Comparison of ENCODE assay signal across 22 mouse cellular contexts in genomic region chr11:105921275-105921674, GRCm38 (mm10). TPM values are rescaled to one million over a fixed set of nuclear protein-coding genes. Genes with fewer than 3 reads are reported as not detected.
A peak's percentile ranks its signal among the peaks of the same experiment; 100 is the strongest.
DNase-seq lines count a peak whose midpoint lies in the region; ATAC-seq and TF ChIP-seq lines count a peak whose summit lies in the region.
"Had no signal": no experiment of that assay in that cellular context is flagged by ENCODE, and none has a peak within 500 bp of the region (broad histone marks: within the 10 kb centered on the region; RNA-seq: fewer than 3 reads in every experiment).

No protein-coding gene starts in this region.

- H3K36me3 ChIP-seq in MEL (ENCODE audit: control insufficient read depth in 1 of 2, insufficient read depth in 2 of 2, low read length in 2 of 2): peaks cover 0 to 6% of the 10 kb centered on the region in 2 experiments; a peak in 2 of 4 replicates
- no peaks in the 10 kb centered on the region; the same call in 1 of the 2 replicates for H3K36me3 ChIP-seq in liver, embryonic 15.5 days (replicated peaks)
- peaks cover 64% of the 10 kb centered on the region for H3K36me3 ChIP-seq in forebrain, postnatal 0 days (ENCODE audit: insufficient read depth)

- WGBS in liver, embryonic 15.5 days (ENCODE audit: insufficient replicate concordance): 44% methylated on average over 5 of the region's 5 CpGs
- WGBS in forebrain, postnatal 0 days: 92% methylated on average over 5 of the region's 5 CpGs

- H3K27me3 ChIP-seq in MEL (ENCODE audit: control insufficient read depth in 1 of 2, insufficient read depth in 2 of 2, low read length in 2 of 2): peaks cover under 1 to 7% of the 10 kb centered on the region in 2 experiments
- H3K27me3 ChIP-seq in liver, embryonic 15.5 days: no peaks in the 10 kb centered on the region
- H3K27me3 ChIP-seq in forebrain, postnatal 0 days (ENCODE audit: insufficient read depth, low read length): no peaks in the 10 kb centered on the region
- H3K27me3 ChIP-seq: embryonic facial prominence, embryonic 15.5 days; heart, embryonic 15.5 days; hindbrain, embryonic 13.5 days; Patski had no signal

- DNase-seq in MEL (ENCODE audit: low read depth, low spot score): peak; percentile 43
- DNase-seq in forebrain, postnatal 0 days: no peak
- no peak for DNase-seq in retina, embryonic 14.5 days (ENCODE audit: low spot score)
- DNase-seq in spleen, postnatal 4 days (ENCODE audit: low spot score in 2 of 2): no peak
- DNase-seq: adrenal gland, postnatal 14 days; cerebellum, adult 2 months; cerebellum, postnatal 14 days; embryo, embryonic 11 days; gastrocnemius, postnatal 14 days; heart, adult 2 months; heart, postnatal 14 days had no signal

- no peak overlapping the region for H3K27ac ChIP-seq in MEL (ENCODE audit: control insufficient read depth, low read depth, low read length)
- H3K27ac ChIP-seq in liver, embryonic 15.5 days (replicated peaks): no peak overlapping the region
- H3K27ac ChIP-seq in forebrain, postnatal 0 days (ENCODE audit: low read depth, low read length): no peak overlapping the region
- H3K27ac ChIP-seq: embryonic facial prominence, embryonic 15.5 days; heart, adult 2 months; heart, embryonic 15.5 days; hindbrain, embryonic 13.5 days had no signal

- no peaks in the 10 kb centered on the region for H3K79me2 ChIP-seq in MEL (ENCODE audit: control insufficient read depth, insufficient read depth, low read length, poor library complexity)

- H3K9me3 ChIP-seq in MEL (replicated peaks; ENCODE audit: insufficient read depth, low read length): no peaks in the 10 kb centered on the region
- H3K9me3 ChIP-seq in liver, embryonic 15.5 days (replicated peaks): no peaks in the 10 kb centered on the region
- H3K9me3 ChIP-seq in forebrain, postnatal 0 days (ENCODE audit: low read length): no peaks in the 10 kb centered on the region
- H3K9me3 ChIP-seq: embryonic facial prominence, embryonic 15.5 days; heart, embryonic 15.5 days; hindbrain, embryonic 13.5 days had no signal

- peak overlapping the region; percentile 32 for H3K4me2 ChIP-seq in liver, embryonic 15.5 days
- H3K4me2 ChIP-seq in forebrain, postnatal 0 days (ENCODE audit: low read depth): no peak overlapping the region
- H3K4me2 ChIP-seq: embryonic facial prominence, embryonic 15.5 days; heart, embryonic 11.5 days; heart, embryonic 15.5 days; hindbrain, embryonic 13.5 days had no signal

- peak; percentile 52 to 54 for TF ChIP-seq EP300 in MEL (IDR thresholded peaks at IDR 0.05; ENCODE audit: low read depth in 1 of 2, low read length in 2 of 2)

- ATAC-seq in erythroid progenitor cell, adult 5-6 weeks (replicated peaks; ENCODE audit: low FRiP score, poor library complexity, severe bottlenecking): 0 out of 2 replicates have a peak, but pooled peaks have one; percentile 44
- ATAC-seq in liver, embryonic 15.5 days (ENCODE audit: insufficient read depth): peak; percentile 84
- ATAC-seq in megakaryocyte-erythroid progenitor cell, adult 5-6 weeks (replicated peaks; ENCODE audit: low FRiP score, low TSS enrichment, poor library complexity, severe bottlenecking): peak; percentile 74
- no peak for ATAC-seq in forebrain, postnatal 0 days
- ATAC-seq: activated CD4-positive, CD25-positive, alpha-beta regulatory T cell, adult 4 months; forebrain, embryonic 16.5 days; Patski had no signal

- H3K4me1 ChIP-seq in MEL (ENCODE audit: control insufficient read depth in 1 of 2, insufficient read depth in 2 of 2, low read length in 2 of 2): peaks cover 0 to 26% of the 10 kb centered on the region in 2 experiments; a peak in 3 of 4 replicates
- peaks cover 31% of the 10 kb centered on the region for H3K4me1 ChIP-seq in liver, embryonic 15.5 days (replicated peaks)
- no peaks in the 10 kb centered on the region for H3K4me1 ChIP-seq in forebrain, postnatal 0 days (ENCODE audit: insufficient read depth)
- H3K4me1 ChIP-seq: embryonic facial prominence, embryonic 15.5 days; heart, embryonic 15.5 days; hindbrain, embryonic 13.5 days had no signal

- H3K4me3 ChIP-seq in MEL (ENCODE audit: control insufficient read depth in 1 of 2, insufficient read depth in 1 of 2, low read depth in 2 of 2, low read length in 2 of 2): no peak overlapping the region
- no peak overlapping the region for H3K4me3 ChIP-seq in liver, embryonic 15.5 days (replicated peaks)
- no peak overlapping the region for H3K4me3 ChIP-seq in forebrain, postnatal 0 days (ENCODE audit: low read depth, low read length)
- H3K4me3 ChIP-seq: embryonic facial prominence, embryonic 15.5 days; erythroblast, embryonic 14.5 days; heart, adult 2 months; heart, embryonic 15.5 days; hindbrain, embryonic 13.5 days had no signal

- TF ChIP-seq POLR2A in MEL (IDR thresholded peaks at IDR 0.05; ENCODE audit: control insufficient read depth in 1 of 2, insufficient read depth in 1 of 2, low read depth in 1 of 2, low read length in 2 of 2, poor library complexity in 1 of 2): no peak

- no peak for TF ChIP-seq RAD21 in MEL (IDR thresholded peaks at IDR 0.05; ENCODE audit: low read depth, low read length)

- H3K9ac ChIP-seq in MEL (ENCODE audit: control insufficient read depth, low read depth, low read length, poor library complexity, severe bottlenecking): no peak overlapping the region
- no peak overlapping the region for H3K9ac ChIP-seq in liver, embryonic 15.5 days
- no peak overlapping the region for H3K9ac ChIP-seq in forebrain, postnatal 0 days
- H3K9ac ChIP-seq: embryonic facial prominence, embryonic 15.5 days; heart, embryonic 15.5 days; hindbrain, embryonic 13.5 days had no signal

- no peak for TF ChIP-seq CTCF in MEL (IDR thresholded peaks at IDR 0.05 in 2 of 3, conservative IDR thresholded peaks at IDR 0.05 in 1 of 3; ENCODE audit: control insufficient read depth in 1 of 3, insufficient read depth in 1 of 3, low read depth in 2 of 3, low read length in 3 of 3, poor library complexity in 1 of 3, severe bottlenecking in 1 of 3)
- no peak for TF ChIP-seq CTCF in forebrain, postnatal 0 days (IDR thresholded peaks at IDR 0.05; ENCODE audit: low read depth)

TF ChIP-seq in MEL, 35 proteins besides CTCF, POLR2A, EP300 and RAD21:
- TF ChIP-seq GATA1 (IDR thresholded peaks at IDR 0.05; ENCODE audit: low read depth, low read length) (peak; percentile 55), RCOR1 (IDR thresholded peaks at IDR 0.05; ENCODE audit: low read depth, low read length) (no peak), ZC3H11A (IDR thresholded peaks at IDR 0.05; ENCODE audit: low read depth, low read length) (no peak), MYC (IDR thresholded peaks at IDR 0.05; ENCODE audit: low read depth, low read length) (no peak), ELF1 (IDR thresholded peaks at IDR 0.05; ENCODE audit: low read depth, low read length) (no peak), TCF12 (IDR thresholded peaks at IDR 0.05; ENCODE audit: low read depth, low read length) (peak; percentile 30; the same call in 1 of the 2 replicates), SMC3 (IDR thresholded peaks at IDR 0.05; ENCODE audit: low read depth, low read length) (no peak), BHLHE40 (IDR thresholded peaks at IDR 0.05; ENCODE audit: borderline replicate concordance, low read depth, low read length) (no peak), ZKSCAN1 (IDR thresholded peaks at IDR 0.05; ENCODE audit: low read depth, low read length) (no peak), UBTF (IDR thresholded peaks at IDR 0.05; ENCODE audit: borderline replicate concordance, insufficient read depth, low read depth, low read length) (no peak), ZNF384 (IDR thresholded peaks at IDR 0.05; ENCODE audit: low read depth, low read length) (no peak), E2F4 (IDR thresholded peaks at IDR 0.05; ENCODE audit: borderline replicate concordance, low read depth, low read length) (no peak), TAL1 (IDR thresholded peaks at IDR 0.05; ENCODE audit: low read length) (peak; percentile 60), MAZ (IDR thresholded peaks at IDR 0.05; ENCODE audit: low read depth, low read length) (no peak)

RNA-seq across cellular contexts. Expression of gene Cyb561, which starts 31.9 kb away (rescaled TPM):
- 24.8 and 32.8 TPM in 2 replicates for total RNA-seq in MEL (2012; rRNA removed)
- polyA plus RNA-seq in MEL (2012; ENCODE audit: insufficient read depth in 1 of 2, insufficient read length in 2 of 2, low read depth in 1 of 2, low replicate concordance in 2 of 2, missing spikeins in 1 of 2): 10 to 100 TPM in 1 of 2 experiments, not detected in 1; 43.9 TPM
- 3.4 TPM in 1 of 2 replicates, not detected in the other for total RNA-seq in erythroid progenitor cell, adult 5-6 weeks (2015; ENCODE audit: low replicate concordance)
- 1.5 TPM in 1 of 2 replicates, not detected in the other for total RNA-seq in erythroid progenitor cell, adult 5-6 weeks (2017; ENCODE audit: low replicate concordance)
- 1.5 and 1.6 TPM in 2 replicates for polyA plus RNA-seq in liver, embryonic 15.5 days (2015; fragmentation: Nextera tagmentation; extraction: Ambion mirVana)
- total RNA-seq in megakaryocyte-erythroid progenitor cell, adult 5-6 weeks (2014; fragmentation: Nextera tagmentation): 3.3 and 10.0 TPM in 2 replicates
- total RNA-seq in megakaryocyte-erythroid progenitor cell, adult 5-6 weeks (2017): 2.1 and 2.5 TPM in 2 replicates
- 41.9 and 55.8 TPM in 2 replicates for total RNA-seq in forebrain, postnatal 0 days (2014; rRNA removed)
- polyA plus RNA-seq in forebrain, postnatal 0 days (2015; fragmentation: Nextera tagmentation; extraction: Ambion mirVana): 40.7 and 62.7 TPM in 2 replicates

RNA-seq across cellular contexts. Expression of gene Ace, which starts 46.5 kb away (rescaled TPM):
- total RNA-seq in MEL (2012; rRNA removed): not detected in 2 replicates
- polyA plus RNA-seq in MEL (2012; ENCODE audit: insufficient read depth in 1 of 2, insufficient read length in 2 of 2, low read depth in 1 of 2, low replicate concordance in 2 of 2, missing spikeins in 1 of 2): not detected
- total RNA-seq in erythroid progenitor cell, adult 5-6 weeks (2015; ENCODE audit: low replicate concordance): 1.8 and 2.1 TPM in 2 replicates
- 1.1 and 1.2 TPM in 2 replicates for total RNA-seq in erythroid progenitor cell, adult 5-6 weeks (2017; ENCODE audit: low replicate concordance)
- polyA plus RNA-seq in liver, embryonic 15.5 days (2015; fragmentation: Nextera tagmentation; extraction: Ambion mirVana): 0.05 and 0.10 TPM in 2 replicates
- not detected in 2 replicates for total RNA-seq in megakaryocyte-erythroid progenitor cell, adult 5-6 weeks (2014; fragmentation: Nextera tagmentation)
- 0.38 TPM in 1 of 2 replicates, not detected in the other for total RNA-seq in megakaryocyte-erythroid progenitor cell, adult 5-6 weeks (2017)
- 10.3 and 14.3 TPM in 2 replicates for total RNA-seq in forebrain, postnatal 0 days (2014; rRNA removed)
- polyA plus RNA-seq in forebrain, postnatal 0 days (2015; fragmentation: Nextera tagmentation; extraction: Ambion mirVana): 5.3 and 8.0 TPM in 2 replicates
- polyA plus RNA-seq: erythroblast, embryonic 14.5 days had no signal
